Comparison of ENCODE assay signal across 9 mouse cellular contexts in genomic region chr11:68451282-68451735, GRCm38 (mm10). TPM values are rescaled to one million over a fixed set of nuclear protein-coding genes. Genes with fewer than 3 reads are reported as not detected.
DNase-seq lines count a peak whose midpoint lies in the region; ATAC-seq and TF ChIP-seq lines count a peak whose summit lies in the region.
"Had no signal": no experiment of that assay in that cellular context is flagged by ENCODE, and none has a peak within 500 bp of the region (broad histone marks: within the 10 kb centered on the region; RNA-seq: fewer than 3 reads in every experiment).

No protein-coding gene starts in this region.

- no peaks in the 10 kb centered on the region for H3K27me3 ChIP-seq in hindbrain, embryonic 11.5 days (ENCODE audit: control insufficient read depth, insufficient read depth, low read length)
- no peaks in the 10 kb centered on the region for H3K27me3 ChIP-seq in hindbrain, postnatal 0 days (ENCODE audit: insufficient read depth, low read length)

- H3K4me3 ChIP-seq in hindbrain, embryonic 11.5 days (ENCODE audit: low read depth, low read length), result no peak overlapping the region
- no peak overlapping the region for H3K4me3 ChIP-seq in hindbrain, postnatal 0 days (ENCODE audit: low read length)

- H3K9ac ChIP-seq in hindbrain, embryonic 11.5 days (ENCODE audit: low read depth, low read length), result no peak overlapping the region
- H3K9ac ChIP-seq in hindbrain, postnatal 0 days (replicated peaks; ENCODE audit: low read length), result no peak overlapping the region

- TF ChIP-seq CTCF in hindbrain, postnatal 0 days (IDR thresholded peaks at IDR 0.05; ENCODE audit: low read depth), result no peak

- H3K9me3 ChIP-seq in hindbrain, embryonic 11.5 days (ENCODE audit: control insufficient read depth, low read length), result no peaks in the 10 kb centered on the region
- no peaks in the 10 kb centered on the region for H3K9me3 ChIP-seq in hindbrain, postnatal 0 days (ENCODE audit: low read length)

- H3K36me3 ChIP-seq in hindbrain, embryonic 11.5 days (ENCODE audit: control insufficient read depth, insufficient read depth, low read length), result no peaks in the 10 kb centered on the region
- no peaks in the 10 kb centered on the region for H3K36me3 ChIP-seq in hindbrain, postnatal 0 days (ENCODE audit: insufficient read depth, low read length)

- H3K27ac ChIP-seq in hindbrain, embryonic 11.5 days (ENCODE audit: low read depth, low read length), result no peak overlapping the region
- H3K27ac ChIP-seq in hindbrain, postnatal 0 days, result no peak overlapping the region; the same call in 1 of the 2 replicates

- no peak overlapping the region for H3K4me2 ChIP-seq in hindbrain, embryonic 11.5 days (replicated peaks; ENCODE audit: low read depth, low read length)
- H3K4me2 ChIP-seq in hindbrain, postnatal 0 days (ENCODE audit: low read depth, low read length), result no peak overlapping the region

- no peaks in the 10 kb centered on the region; the same call in 1 of the 2 replicates for H3K4me1 ChIP-seq in hindbrain, embryonic 11.5 days (replicated peaks; ENCODE audit: control insufficient read depth, insufficient read depth, low read length)
- peaks cover 6% of the 10 kb centered on the region; the same call in 1 of the 2 replicates for H3K4me1 ChIP-seq in hindbrain, postnatal 0 days (ENCODE audit: insufficient read depth, low read length)

- peak; percentile 7 for DNase-seq in hindbrain, embryonic 11.5 days (ENCODE audit: low spot score)
- no peak for DNase-seq in hindbrain, postnatal 0 days (ENCODE audit: low spot score)
- peak; percentile 17 for DNase-seq in MEL-GATA-1-ER (ENCODE audit: extremely low read depth, low read depth)
- DNase-seq in heart, postnatal 4 days, result peak; percentile 31
- peak; percentile 46 to 53 for DNase-seq in spleen, adult 18-20 months
- DNase-seq in frontal cortex, postnatal 10 days (ENCODE audit: low spot score in 2 of 2), result no peak
- no peak for DNase-seq in kidney, adult 9 months
- no peak for DNase-seq in embryo, embryonic 10.5 days (ENCODE audit: low spot score)
- DNase-seq: kidney, postnatal 36 days had no signal

- no peak for ATAC-seq in hindbrain, embryonic 11.5 days (ENCODE audit: low FRiP score)
- ATAC-seq in hindbrain, postnatal 0 days, result no peak

- 62% methylated on average over 10 of the region's 10 CpGs for WGBS in hindbrain, embryonic 11.5 days
- WGBS in hindbrain, postnatal 0 days, result 54% methylated on average over 10 of the region's 10 CpGs

RNA-seq across cellular contexts. Expression of gene Pik3r5, which starts 19.4 kb away (rescaled TPM):
- polyA plus RNA-seq in hindbrain, embryonic 11.5 days (2014; fragmentation: Nextera tagmentation; extraction: Ambion mirVana), result 0.73 and 0.74 TPM in 2 replicates
- total RNA-seq in hindbrain, postnatal 0 days (2014; rRNA removed), result 1.4 and 2.5 TPM in 2 replicates
- 0.34 and 0.65 TPM in 2 replicates for polyA plus RNA-seq in hindbrain, postnatal 0 days (2015; fragmentation: Nextera tagmentation; extraction: Ambion mirVana)
- 1 to 10 TPM; 1.2 TPM for total RNA-seq in heart, postnatal 4 days (2021)

RNA-seq across cellular contexts. Expression of gene Ntn1, which starts 50.7 kb away (rescaled TPM):
- polyA plus RNA-seq in hindbrain, embryonic 11.5 days (2014; fragmentation: Nextera tagmentation; extraction: Ambion mirVana), result 7.7 and 11.9 TPM in 2 replicates
- total RNA-seq in hindbrain, postnatal 0 days (2014; rRNA removed), result 81.7 and 101 TPM in 2 replicates
- polyA plus RNA-seq in hindbrain, postnatal 0 days (2015; fragmentation: Nextera tagmentation; extraction: Ambion mirVana), result 13.8 and 14.3 TPM in 2 replicates
- total RNA-seq in heart, postnatal 4 days (2021), result 100 to 1,000 TPM in 1 of 2 experiments, 10 to 100 TPM in 1; 85.3 to 101 TPM

RNA-seq across cellular contexts. Expression of gene Pik3r6, which starts 51.5 kb away (rescaled TPM):
- 1.2 TPM in 2 replicates for polyA plus RNA-seq in hindbrain, embryonic 11.5 days (2014; fragmentation: Nextera tagmentation; extraction: Ambion mirVana)
- 1.5 and 2.7 TPM in 2 replicates for total RNA-seq in hindbrain, postnatal 0 days (2014; rRNA removed)
- 1.3 and 1.7 TPM in 2 replicates for polyA plus RNA-seq in hindbrain, postnatal 0 days (2015; fragmentation: Nextera tagmentation; extraction: Ambion mirVana)
- total RNA-seq in heart, postnatal 4 days (2021), result 1 to 10 TPM; 5.0 to 6.1 TPM

Comparison
In these comparisons a context has a peak if more than half of its experiments do, and no peak if none do; other contexts are left out.
1. DNase-seq: peak in hindbrain, embryonic 11.5 days (single experiment), MEL-GATA-1-ER (single experiment), heart, postnatal 4 days (single experiment) and spleen, adult 18-20 months (2 of 2); none in hindbrain, postnatal 0 days (single experiment), frontal cortex, postnatal 10 days (0 of 2), kidney, adult 9 months (single experiment) and embryo, embryonic 10.5 days (single experiment).